Mouse (Mus musculus): ENCODE measurements around the gene Gbp4. TPM values are rescaled to one million over a fixed set of nuclear protein-coding genes. Genes with fewer than 3 reads are reported as not detected.

Gbp4 gene
- total RNA-seq, 2 experiments from 2014 or later = 1.1 to 2.2 TPM

Other genes with a start within 250 kb of the Gbp4 start
- gene Abcg3, start 156.9 kb downstream of the Gbp4 start, total RNA-seq (2021) = not detected
- 1 to 10 TPM; 2.8 to 2.9 TPM for gene Gbp9, start within 50 bp of the Gbp4 start, total RNA-seq (2021)
- under 1 TPM in 1 of 2 experiments, not detected in 1; 0.20 TPM for gene Gbp8, start within 50 bp of the Gbp4 start, total RNA-seq (2021)
- gene Gbp10, start 99.9 kb upstream of the Gbp4 start, total RNA-seq (2021) = not detected
- not detected for gene Gm43302, start 154.1 kb upstream of the Gbp4 start, total RNA-seq (2021)
- under 1 TPM; 0.67 to 0.93 TPM for gene Gbp6, start 154.1 kb upstream of the Gbp4 start, total RNA-seq (2021)

Data from left cerebral cortex, postnatal 36 days (tissue).